Mouse (Mus musculus) cerebellum, adult 2 months (tissue): ENCODE measurements at regions not wholly inside any gene's neighbourhood (a gene's known extent, or its start where the extent isn't known, plus 50 kb on each side); places are given as distances from the start of the nearest gene placed in this dataset.

Experiments
- CTCF ChIP-seq: fragments of 200-500 bp; IDR thresholded peaks from 2 replicates; pipeline ENCODE4 v1.5.1; 2011; ENCODE audit warnings: low read depth, mild to moderate bottlenecking, control low read depth, low read length, moderate library complexity, borderline replicate concordance; ENCODE audit not compliant: insufficient read depth
- POLR2A ChIP-seq: fragments of 200-500 bp; IDR thresholded peaks from 2 replicates; pipeline ENCODE4 v1.6.1; 2011; ENCODE audit warnings: low read length, control low read depth, borderline replicate concordance; ENCODE audit not compliant: insufficient read depth

DNA sequence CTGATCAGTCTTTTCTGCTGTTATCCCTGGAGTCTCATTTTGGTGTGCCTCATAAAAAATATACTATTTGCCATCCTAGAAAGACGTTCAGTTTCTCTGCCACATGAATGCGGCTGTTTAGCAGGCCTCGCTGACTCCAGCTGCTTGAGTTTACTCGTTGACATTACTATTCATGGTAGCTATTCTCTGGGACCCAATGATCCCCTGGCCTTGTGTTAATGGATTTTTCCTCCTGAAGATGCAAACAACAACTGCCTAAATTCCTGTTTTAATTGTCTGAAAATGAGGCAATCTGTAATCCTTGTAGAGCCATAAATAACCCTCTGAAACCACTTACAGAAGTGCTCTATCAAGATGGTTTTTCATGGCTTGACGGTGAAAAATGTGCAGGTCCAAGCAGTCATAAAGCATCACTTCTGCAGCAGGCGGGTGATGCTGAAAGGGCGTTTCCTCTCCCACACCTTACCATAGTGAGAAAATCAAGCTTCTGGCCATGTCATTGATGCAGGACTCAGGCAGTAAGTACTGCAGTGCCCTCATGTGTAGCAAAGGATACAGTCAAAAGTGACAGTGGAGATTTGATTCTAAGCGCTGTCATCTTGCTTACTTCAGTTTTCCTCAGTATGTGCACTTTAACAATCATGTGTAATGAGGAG lies 419.7 kb upstream of the Lrp1b start:
- TF ChIP-seq CTCF (no peak), POLR2A (no peak)
